Mouse (Mus musculus): Measurements from ENCODE around the gene Cenpa. TPM values are rescaled to one million over a fixed set of nuclear protein-coding genes. Genes with fewer than 3 reads are reported as not detected.
"Not testable (repeated sequence)": the region's sequence is repeated elsewhere in the genome, so short reads cannot be mapped to it uniquely, and the experiment has no call there.

Cenpa gene
- polyA plus RNA-seq, 1 experiment from 2014 or later: 264 TPM

DNA sequence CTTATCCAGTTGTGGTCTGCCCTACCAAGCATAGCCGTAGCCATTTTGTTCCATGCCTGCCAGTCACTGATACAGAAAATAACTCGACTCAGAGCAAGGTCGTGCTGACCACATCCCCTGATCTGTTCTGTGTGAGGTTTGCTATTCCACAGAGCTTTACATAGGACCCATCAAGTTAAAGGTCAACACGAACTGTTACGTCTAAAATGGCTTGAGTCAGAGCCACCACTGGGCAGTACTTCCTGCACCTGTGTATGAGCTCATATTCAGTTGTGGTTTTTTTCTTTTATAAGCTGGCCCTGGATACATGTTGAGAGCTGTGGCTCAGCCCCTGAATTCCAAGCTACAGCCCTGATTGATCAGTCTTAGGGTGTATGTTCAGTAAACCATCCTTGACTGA is 13.0 kb downstream of the Cenpa start:
- Histone ChIP-seq H3K4me2 (no peak overlapping the region), H3K4me1 (replicated peaks) (no peaks in the 10 kb centered on the region), H3K27ac (ENCODE audit: poor library complexity, severe bottlenecking) (no peak overlapping the region), H3K27me3 (replicated peaks) (no peaks in the 10 kb centered on the region), H3K36me3 (peaks cover 29% of the 10 kb centered on the region), H3K9me3 (replicated peaks) (no peaks in the 10 kb centered on the region), H3K4me3 (no peak overlapping the region), H3K9ac (no peak overlapping the region)
- ATAC-seq (ENCODE audit: insufficient number of reproducible peaks, low FRiP score): no peak
- 70% methylated on average over 5 of the region's 5 CpGs for WGBS

DNA sequence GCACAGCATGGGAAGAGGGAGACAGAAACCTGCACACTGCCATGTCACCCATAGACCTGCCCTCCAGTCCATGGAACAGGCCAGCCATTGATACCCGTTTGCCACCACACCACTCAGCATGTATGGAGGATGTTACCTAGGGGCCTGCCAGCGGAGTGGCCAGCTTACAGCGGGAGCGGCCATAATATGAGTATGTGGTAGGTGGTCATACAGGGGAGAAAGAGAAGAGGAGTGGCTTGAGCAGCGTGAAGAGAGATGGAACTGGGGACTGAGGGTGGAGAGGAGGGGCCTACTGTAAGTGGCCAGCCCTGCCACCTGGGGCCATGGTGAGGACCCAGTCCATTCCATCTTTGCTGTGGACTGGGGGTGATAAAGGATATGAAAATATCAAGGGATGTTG is 15.4 kb downstream of the Cenpa start:
- Histone ChIP-seq H3K4me2 (no peak overlapping the region), H3K4me1 (replicated peaks) (no peaks in the 10 kb centered on the region), H3K9ac (no peak overlapping the region), H3K9me3 (replicated peaks) (no peaks in the 10 kb centered on the region), H3K36me3 (peaks cover 7% of the 10 kb centered on the region; the same call in 1 of the 2 replicates), H3K27me3 (replicated peaks) (no peaks in the 10 kb centered on the region), H3K27ac (ENCODE audit: poor library complexity, severe bottlenecking) (no peak overlapping the region), H3K4me3 (no peak overlapping the region)
- WGBS: 76% methylated on average over 5 of the region's 5 CpGs
- ATAC-seq (ENCODE audit: insufficient number of reproducible peaks, low FRiP score): 0 out of 2 replicates have a peak, but pooled peaks have one; percentile 11

DNA sequence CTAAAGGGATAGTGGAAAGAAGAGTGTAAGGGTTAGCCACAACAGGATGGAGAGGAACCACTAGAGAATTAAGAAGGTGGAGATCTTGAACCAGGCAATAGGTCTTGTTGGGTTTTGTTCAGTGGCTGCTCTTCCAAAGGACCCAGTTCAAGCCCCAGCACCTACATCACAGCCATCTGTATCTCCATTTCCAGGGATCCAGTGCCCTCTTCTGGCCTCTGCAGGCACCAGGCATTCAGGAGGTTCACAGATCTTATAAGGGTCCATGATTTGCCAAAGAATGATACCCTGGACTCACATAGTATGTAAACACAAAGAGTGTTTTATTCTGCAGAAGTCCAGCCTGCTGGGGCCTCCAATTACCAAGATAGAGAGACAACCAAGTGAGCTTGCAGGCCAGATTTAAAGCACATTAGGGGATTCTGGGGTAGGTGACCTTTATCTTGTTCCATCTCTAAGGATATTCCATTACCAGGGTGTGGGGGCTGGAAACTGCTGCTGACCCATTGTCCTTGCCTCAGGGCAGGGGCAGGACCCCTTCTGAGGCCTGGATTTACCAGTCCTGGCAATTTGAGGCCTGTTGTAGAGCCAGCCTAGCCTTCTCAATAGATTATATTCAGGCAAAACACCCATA is 16.5 kb downstream of the Cenpa start:
- Histone ChIP-seq H3K27ac (ENCODE audit: poor library complexity, severe bottlenecking) (no peak overlapping the region), H3K4me3 (no peak overlapping the region), H3K4me1 (replicated peaks) (no peaks in the 10 kb centered on the region), H3K36me3 (peaks cover 5% of the 10 kb centered on the region; the same call in 1 of the 2 replicates), H3K4me2 (no peak overlapping the region), H3K9ac (no peak overlapping the region), H3K9me3 (replicated peaks) (no peaks in the 10 kb centered on the region), H3K27me3 (replicated peaks) (no peaks in the 10 kb centered on the region)
- no peak for ATAC-seq (ENCODE audit: insufficient number of reproducible peaks, low FRiP score)

DNA sequence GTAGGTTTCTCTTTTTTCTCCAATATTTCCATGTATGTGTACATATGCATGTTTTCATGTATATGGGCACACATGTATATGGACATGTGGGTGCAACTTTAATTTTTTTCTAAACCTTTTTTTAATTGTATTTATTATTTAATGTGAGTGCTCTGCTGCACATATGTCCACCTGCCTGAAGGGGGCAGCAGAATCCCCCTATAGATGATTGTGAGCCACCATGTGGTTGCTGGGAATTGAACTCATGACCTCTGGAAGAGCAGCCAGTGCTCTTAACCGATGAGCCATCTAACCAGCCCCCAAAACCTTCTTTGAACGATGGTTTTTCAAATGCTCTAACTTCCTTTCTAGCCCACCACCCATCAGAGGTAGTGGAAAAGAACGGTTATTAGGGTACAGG is 17.4 kb downstream of the Cenpa start:
- Histone ChIP-seq H3K36me3 (no peaks in the 10 kb centered on the region), H3K9ac (no peak overlapping the region), H3K9me3 (replicated peaks) (no peaks in the 10 kb centered on the region), H3K4me3 (no peak overlapping the region), H3K4me2 (no peak overlapping the region), H3K27me3 (replicated peaks) (no peaks in the 10 kb centered on the region), H3K4me1 (replicated peaks) (no peaks in the 10 kb centered on the region), H3K27ac (ENCODE audit: poor library complexity, severe bottlenecking) (no peak overlapping the region)
- 72% methylated on average over 3 of the region's 3 CpGs for WGBS
- ATAC-seq (ENCODE audit: insufficient number of reproducible peaks, low FRiP score): no peak

DNA sequence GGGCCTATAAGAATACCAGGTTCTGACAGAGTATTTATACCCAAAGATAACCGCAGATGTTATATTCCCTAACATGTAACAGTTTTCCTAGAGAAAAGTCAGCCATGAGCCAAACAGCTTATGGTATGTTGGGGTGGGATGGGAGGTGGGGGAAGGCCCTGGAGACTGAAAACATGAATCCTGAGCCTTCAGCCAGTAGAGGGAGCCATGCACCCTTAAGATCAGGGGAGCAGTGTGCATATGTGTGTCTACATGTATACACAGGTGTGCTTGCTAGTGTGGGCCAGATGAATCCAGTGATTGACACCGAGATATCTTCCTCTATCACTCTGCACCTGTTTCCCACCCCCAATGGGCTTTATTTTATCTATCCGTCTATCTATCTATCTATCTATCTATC is 20.2 kb downstream of the Cenpa start:
- Histone ChIP-seq H3K4me3 (no peak overlapping the region), H3K27me3 (replicated peaks) (no peaks in the 10 kb centered on the region), H3K9ac (no peak overlapping the region), H3K27ac (ENCODE audit: poor library complexity, severe bottlenecking) (no peak overlapping the region), H3K4me1 (replicated peaks) (no peaks in the 10 kb centered on the region), H3K9me3 (replicated peaks) (no peaks in the 10 kb centered on the region), H3K36me3 (no peaks in the 10 kb centered on the region), H3K4me2 (no peak overlapping the region)
- WGBS: 45% methylated on average over 3 of the region's 3 CpGs
- ATAC-seq (ENCODE audit: insufficient number of reproducible peaks, low FRiP score): no peak

DNA sequence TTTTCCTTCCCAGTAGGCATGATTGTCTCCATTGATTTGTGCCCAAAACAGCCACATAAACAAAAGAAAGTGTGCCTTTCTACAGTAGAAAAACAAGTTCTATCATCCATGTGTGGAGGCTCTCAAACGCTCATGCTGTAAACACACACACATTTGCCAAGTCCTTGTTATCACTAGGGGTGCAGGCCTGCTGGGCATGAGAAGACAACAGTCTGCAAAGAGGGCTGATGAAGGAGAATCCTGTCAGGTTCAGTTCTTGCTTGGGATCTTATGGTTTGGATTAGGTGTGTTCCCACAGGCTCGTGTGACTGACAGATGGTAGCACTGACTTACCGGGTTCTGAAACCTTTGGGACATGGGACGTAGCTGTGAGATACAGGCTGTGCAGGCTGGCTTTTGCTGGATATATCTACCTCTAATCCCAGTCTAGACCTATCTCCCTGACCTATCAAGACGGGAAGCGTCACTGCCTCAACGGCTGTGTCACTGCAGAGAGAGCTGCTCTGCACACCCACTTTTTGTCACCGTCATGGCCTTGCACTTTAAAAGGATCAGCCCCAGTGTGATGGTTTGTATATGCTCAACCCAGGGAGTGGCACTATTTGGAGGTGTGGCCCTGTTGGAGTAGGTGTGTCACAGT is 33.9 kb downstream of the Cenpa start:
- no peak overlapping the region for H3K4me2 ChIP-seq
- no peaks in the 10 kb centered on the region for H3K36me3 ChIP-seq
- no peak overlapping the region for H3K27ac ChIP-seq (ENCODE audit: poor library complexity, severe bottlenecking)
- no peaks in the 10 kb centered on the region for H3K27me3 ChIP-seq (replicated peaks)
- H3K4me3 ChIP-seq: no peak overlapping the region
- H3K9me3 ChIP-seq (replicated peaks): no peaks in the 10 kb centered on the region
- H3K9ac ChIP-seq: no peak overlapping the region
- 61% methylated on average over 8 of the region's 8 CpGs for WGBS
- peaks cover 10% of the 10 kb centered on the region for H3K4me1 ChIP-seq (replicated peaks)
- ATAC-seq (ENCODE audit: insufficient number of reproducible peaks, low FRiP score): no peak; the same call in 1 of the 2 replicates

DNA sequence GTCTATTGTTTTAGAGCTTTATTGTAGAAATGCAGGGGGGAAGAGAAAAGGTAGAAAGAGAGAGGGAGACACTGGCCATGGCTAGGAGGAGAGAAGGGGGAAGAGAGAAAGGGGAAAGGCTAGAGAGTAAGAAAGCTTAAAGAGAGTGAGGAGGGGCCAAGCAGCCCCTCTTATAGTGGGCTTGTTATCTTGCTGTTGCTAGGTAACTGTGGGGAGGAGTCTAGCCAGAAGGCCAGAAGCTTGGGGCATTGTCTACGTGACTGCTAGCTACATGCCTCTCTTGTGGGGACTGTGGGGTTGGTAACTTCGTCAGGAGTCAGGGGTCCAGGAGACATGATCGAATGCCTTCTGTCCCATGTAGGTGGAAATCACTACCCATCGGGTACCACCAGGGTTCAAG is 34.8 kb downstream of the Cenpa start:
- not testable (repeated sequence) for H3K36me3 ChIP-seq; H3K4me2 ChIP-seq; H3K9me3 ChIP-seq (replicated peaks); H3K9ac ChIP-seq; H3K27me3 ChIP-seq (replicated peaks); H3K4me3 ChIP-seq; H3K4me1 ChIP-seq (replicated peaks); H3K27ac ChIP-seq (ENCODE audit: poor library complexity, severe bottlenecking); ATAC-seq (ENCODE audit: insufficient number of reproducible peaks, low FRiP score)
- 34% methylated on average over 4 of the region's 4 CpGs for WGBS

DNA sequence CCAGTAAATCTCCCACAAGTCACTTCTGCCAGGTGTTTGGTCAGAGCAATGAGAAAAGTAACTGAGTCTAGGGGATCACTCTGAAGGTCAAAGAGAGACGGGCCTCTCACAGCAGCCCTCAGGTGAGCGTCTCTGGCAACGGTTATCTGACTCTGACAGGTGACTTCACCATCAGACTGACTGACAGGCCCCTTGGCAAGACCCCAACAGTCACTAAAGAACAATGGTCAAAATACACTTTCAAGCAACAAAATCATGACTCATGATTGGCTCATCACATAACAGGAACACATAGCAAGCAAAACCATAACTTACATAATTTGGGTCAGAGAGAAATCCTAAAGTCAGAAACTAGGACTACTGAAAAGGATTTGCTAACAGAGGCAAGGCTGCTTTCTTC is 35.3 kb downstream of the Cenpa start:
- 75% methylated on average over 3 of the region's 3 CpGs for WGBS
- no peak overlapping the region for H3K4me3 ChIP-seq
- H3K27me3 ChIP-seq (replicated peaks): peaks cover under 1% of the 10 kb centered on the region; the same call in 1 of the 2 replicates
- no peak overlapping the region for H3K4me2 ChIP-seq
- H3K9ac ChIP-seq: no peak overlapping the region
- H3K36me3 ChIP-seq: no peaks in the 10 kb centered on the region
- ATAC-seq (ENCODE audit: insufficient number of reproducible peaks, low FRiP score): no peak
- H3K9me3 ChIP-seq (replicated peaks): no peaks in the 10 kb centered on the region
- peaks cover 10% of the 10 kb centered on the region for H3K4me1 ChIP-seq (replicated peaks)
- H3K27ac ChIP-seq (ENCODE audit: poor library complexity, severe bottlenecking): no peak overlapping the region

DNA sequence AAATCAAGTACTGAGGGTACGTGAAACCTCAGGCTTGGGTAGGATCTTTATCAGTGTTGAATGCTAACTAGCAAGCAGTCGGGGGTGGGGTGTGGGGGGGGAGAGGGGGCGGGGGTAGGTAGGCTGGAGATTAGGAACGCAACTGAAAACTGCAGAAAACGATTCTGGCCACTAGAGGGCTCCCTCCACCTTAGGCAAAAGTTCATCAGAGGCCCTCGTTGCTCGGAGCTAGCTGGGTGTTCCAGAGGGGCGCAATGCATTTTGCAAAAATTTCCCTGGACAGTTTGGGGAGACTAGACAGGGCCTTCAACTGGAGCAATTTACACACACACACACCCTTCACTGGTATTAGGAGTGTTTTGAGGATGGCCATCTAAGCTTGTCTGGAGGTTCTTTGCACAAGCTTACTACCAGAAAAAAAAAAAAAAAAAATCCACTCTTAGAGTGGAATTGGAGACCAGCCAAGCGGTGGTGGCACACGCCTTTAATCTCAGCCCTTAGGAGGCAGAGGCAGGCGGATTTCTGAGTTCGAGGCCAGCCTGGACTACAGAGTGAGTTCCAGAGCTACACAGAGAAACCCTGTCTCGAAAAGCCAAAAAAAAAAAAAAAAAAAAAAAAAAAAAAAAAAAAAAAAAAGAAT is 43.3 kb downstream of the Cenpa start:
- no peak overlapping the region for H3K27ac ChIP-seq (ENCODE audit: poor library complexity, severe bottlenecking)
- no peak for ATAC-seq (ENCODE audit: insufficient number of reproducible peaks, low FRiP score)
- H3K9ac ChIP-seq: no peak overlapping the region
- H3K36me3 ChIP-seq: no peaks in the 10 kb centered on the region
- no peaks in the 10 kb centered on the region for H3K9me3 ChIP-seq (replicated peaks)
- 11% methylated on average over 13 of the region's 13 CpGs for WGBS
- H3K4me1 ChIP-seq (replicated peaks): peaks cover 23% of the 10 kb centered on the region
- peaks cover 57% of the 10 kb centered on the region for H3K27me3 ChIP-seq (replicated peaks)
- H3K4me2 ChIP-seq: no peak overlapping the region
- H3K4me3 ChIP-seq: no peak overlapping the region

DNA sequence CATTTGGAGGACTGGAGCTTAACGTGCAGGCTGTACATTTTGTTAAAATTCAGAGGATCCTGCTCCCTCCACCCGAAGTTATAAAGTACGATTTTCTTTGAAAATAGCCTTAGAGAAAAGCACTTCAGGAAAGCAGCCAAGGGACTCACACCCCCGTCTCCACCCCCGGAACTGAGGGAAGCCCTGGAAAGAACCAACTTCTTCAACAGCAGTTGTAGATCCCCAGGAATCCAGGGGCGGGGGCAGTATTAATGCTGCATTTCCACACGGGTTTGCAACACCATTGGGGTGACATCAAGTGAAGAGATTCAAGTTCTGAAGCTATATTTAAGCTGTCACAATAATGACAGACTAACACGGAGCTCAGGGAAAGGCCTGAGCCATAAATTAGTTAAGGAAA is 43.9 kb downstream of the Cenpa start:
- WGBS: 31% methylated on average over 8 of the region's 8 CpGs
- no peaks in the 10 kb centered on the region for H3K9me3 ChIP-seq (replicated peaks)
- no peak overlapping the region for H3K27ac ChIP-seq (ENCODE audit: poor library complexity, severe bottlenecking)
- H3K9ac ChIP-seq: no peak overlapping the region
- no peaks in the 10 kb centered on the region for H3K36me3 ChIP-seq
- H3K4me3 ChIP-seq: 0 out of 2 replicates have a peak overlapping the region, but pooled peaks have one; percentile 48
- ATAC-seq (ENCODE audit: insufficient number of reproducible peaks, low FRiP score): no peak
- H3K4me2 ChIP-seq: no peak overlapping the region; the same call in 1 of the 2 replicates
- peaks cover 23% of the 10 kb centered on the region for H3K4me1 ChIP-seq (replicated peaks)
- H3K27me3 ChIP-seq (replicated peaks): peaks cover 64% of the 10 kb centered on the region

DNA sequence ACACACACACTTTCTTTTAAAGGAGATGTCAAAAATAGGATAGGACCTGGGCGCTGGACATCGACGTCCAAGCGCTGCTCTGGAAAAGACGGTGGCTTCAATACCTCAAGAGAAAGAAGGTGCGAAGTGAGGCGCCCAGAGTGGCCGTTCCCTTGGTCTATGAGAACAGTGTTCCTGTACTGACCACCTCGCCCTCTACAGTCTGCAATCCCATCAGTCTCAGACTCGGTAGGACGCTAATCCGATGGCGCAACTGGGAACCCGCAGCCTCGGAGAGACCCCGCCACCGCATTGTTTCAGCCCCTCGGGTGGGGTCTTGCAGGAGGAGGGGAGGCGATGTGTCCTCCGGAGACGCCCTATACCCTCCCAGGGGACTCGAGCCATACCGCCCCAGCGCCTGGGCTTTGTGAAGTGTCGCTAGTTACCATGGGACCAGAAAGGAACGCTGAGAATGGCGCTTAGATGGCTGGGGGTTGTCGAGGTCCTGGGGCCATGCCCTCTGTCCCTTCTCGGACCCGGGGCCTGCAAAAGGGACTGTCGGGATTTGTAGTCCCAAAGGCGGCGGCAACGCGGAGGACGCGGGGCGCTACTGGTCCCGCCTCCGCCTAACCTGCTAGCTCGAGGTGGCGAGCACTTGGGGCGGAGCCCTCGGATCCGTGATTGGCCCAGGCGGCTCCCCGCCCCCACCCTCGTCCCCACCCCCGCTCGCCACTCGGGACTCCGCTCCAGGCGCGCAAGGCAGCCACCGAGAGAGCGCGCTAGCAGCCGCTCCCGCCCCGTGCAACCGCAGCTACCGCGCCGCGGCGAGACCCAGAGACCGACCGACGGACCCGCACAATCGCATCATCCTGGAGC is 44.8 kb downstream of the Cenpa start, which contains the start of gene Dpysl5:
Dpysl5 (plus strand) TSS at position 418 of the 855 bp plus-strand sequence.
- Histone ChIP-seq H3K27ac (ENCODE audit: poor library complexity, severe bottlenecking) (no peak within 1 kb of the TSS), H3K36me3 (no peaks in the 10 kb centered on the region)
- under 1% methylated on average over 71 of the region's 71 CpGs for WGBS

More for the DNA sequence above, 44.8 kb downstream of the Cenpa start, which contains the start of gene Dpysl5:
- peaks cover 70% of the 10 kb centered on the region for H3K27me3 ChIP-seq (replicated peaks)
- peaks cover 23% of the 10 kb centered on the region for H3K4me1 ChIP-seq (replicated peaks)
- H3K9me3 ChIP-seq (replicated peaks): no peaks in the 10 kb centered on the region
- peak within 1 kb of the TSS; percentile 84 for H3K4me2 ChIP-seq
- ATAC-seq (ENCODE audit: insufficient number of reproducible peaks, low FRiP score): peak; percentile 85
- H3K9ac ChIP-seq: peak within 1 kb of the TSS; percentile 52
- peak within 1 kb of the TSS; percentile 48 for H3K4me3 ChIP-seq

All from heart, embryonic 12.5 days (tissue).